Mouse (Mus musculus) kidney, postnatal 14 days (tissue): ENCODE results near the gene Plxdc1.

Source experiments
- DNase-seq: peaks from one replicate; pipeline ENCODE4 v3.0.0; 2022; ENCODE audit warnings: mixed read lengths

Gene Plxdc1

GRCm38 (mm10) chr11:98016177-98016576, 29.9 kb upstream of the Plxdc1 start:
- DNase-seq = no peak

DNA sequence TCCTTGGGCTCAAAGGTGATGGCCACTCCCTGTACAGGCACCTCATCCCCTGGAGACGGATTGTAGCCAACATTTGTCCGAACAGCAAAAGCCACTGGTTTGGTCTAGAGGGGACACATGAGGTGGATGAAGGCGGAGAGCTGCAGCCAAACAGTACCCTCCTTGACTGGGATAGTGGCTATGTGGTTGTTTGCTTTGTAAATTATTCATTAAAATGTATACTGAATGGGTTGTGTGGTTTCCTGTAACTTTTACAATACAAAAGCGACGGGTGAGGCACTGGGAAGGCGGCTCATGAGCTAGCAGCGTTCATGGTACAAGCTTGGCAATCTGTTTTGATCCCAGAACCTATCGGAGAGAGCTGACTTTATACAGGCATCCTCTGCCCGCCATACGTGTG, 26.6 kb upstream of the Plxdc1 start:
- no peak for DNase-seq

DNA sequence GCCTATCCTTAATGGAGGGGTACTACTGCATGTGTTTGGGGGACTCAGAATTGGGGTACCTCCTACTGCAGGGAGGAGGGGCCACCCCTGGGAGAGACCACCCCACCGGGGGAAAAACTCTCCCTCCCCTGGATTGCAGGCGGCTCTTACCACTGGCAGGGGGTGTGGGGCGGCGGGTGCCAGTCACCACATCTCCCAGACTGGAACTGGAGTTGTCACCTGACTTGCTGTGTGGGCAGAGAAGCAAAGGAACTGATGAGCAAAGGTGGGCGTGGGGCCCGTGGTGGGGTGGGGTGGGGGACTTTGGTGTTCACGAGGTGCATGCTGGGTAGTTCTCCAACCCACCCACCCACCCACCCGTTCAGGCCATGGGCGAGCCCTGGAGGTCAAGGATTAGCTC, 25.5 kb upstream of the Plxdc1 start:
- no peak for DNase-seq

- no peak for DNase-seq
These were observed 21.8 kb upstream of the Plxdc1 start for GRCm38 (mm10) chr11:98008087-98008486.

DNA sequence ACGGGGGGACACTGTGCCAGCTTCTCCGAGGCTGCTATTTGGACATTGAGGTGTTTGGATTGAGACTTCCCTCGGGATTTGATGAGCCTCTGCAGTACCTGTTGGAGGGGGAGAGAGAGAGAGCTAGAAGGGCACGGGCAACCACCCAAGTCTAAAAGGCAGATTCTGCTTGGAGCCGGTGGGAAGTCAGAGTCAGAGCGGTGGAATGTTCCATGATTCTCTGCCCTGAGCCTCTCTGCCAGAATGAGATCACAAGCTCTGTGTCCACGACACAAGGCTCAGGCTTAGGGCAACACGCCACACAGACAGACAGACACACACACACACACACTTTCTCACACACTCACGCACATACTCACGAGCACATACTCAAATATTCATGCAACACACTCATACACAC, 19.4 kb upstream of the Plxdc1 start:
- no peak for DNase-seq

GRCm38 (mm10) chr11:98005076-98005475, 18.8 kb upstream of the Plxdc1 start:
- no peak for DNase-seq

DNA sequence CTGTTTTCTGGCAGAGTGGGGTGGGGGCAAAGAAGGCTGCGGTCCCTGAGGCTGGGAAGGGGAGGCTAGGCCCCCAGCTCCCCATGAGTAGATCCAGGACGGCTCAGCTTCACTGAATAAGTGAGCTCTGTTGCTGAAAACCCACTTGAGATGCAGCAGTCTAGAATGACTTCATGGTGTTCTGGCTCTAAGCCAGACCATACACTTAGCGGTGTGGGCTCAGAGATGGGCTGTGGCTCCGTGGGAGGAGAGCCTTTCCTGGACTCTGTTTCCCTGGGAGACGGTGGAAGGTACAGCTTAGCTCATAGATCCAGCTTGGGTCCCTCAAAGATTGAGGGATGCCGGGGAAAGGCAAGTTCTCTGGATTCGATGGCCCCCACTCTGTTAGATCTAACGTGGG, 17.9 kb upstream of the Plxdc1 start:
- no peak for DNase-seq

- no peak for DNase-seq
These were observed 17.0 kb upstream of the Plxdc1 start for GRCm38 (mm10) chr11:98003171-98003671.

- DNase-seq = peak; percentile 76
These were observed 16.4 kb upstream of the Plxdc1 start for GRCm38 (mm10) chr11:98002627-98003026.

GRCm38 (mm10) chr11:98001986-98002385, 15.7 kb upstream of the Plxdc1 start:
- DNase-seq = no peak

- no peak for DNase-seq
These were observed 15.1 kb upstream of the Plxdc1 start for GRCm38 (mm10) chr11:98001351-98001824.

DNA sequence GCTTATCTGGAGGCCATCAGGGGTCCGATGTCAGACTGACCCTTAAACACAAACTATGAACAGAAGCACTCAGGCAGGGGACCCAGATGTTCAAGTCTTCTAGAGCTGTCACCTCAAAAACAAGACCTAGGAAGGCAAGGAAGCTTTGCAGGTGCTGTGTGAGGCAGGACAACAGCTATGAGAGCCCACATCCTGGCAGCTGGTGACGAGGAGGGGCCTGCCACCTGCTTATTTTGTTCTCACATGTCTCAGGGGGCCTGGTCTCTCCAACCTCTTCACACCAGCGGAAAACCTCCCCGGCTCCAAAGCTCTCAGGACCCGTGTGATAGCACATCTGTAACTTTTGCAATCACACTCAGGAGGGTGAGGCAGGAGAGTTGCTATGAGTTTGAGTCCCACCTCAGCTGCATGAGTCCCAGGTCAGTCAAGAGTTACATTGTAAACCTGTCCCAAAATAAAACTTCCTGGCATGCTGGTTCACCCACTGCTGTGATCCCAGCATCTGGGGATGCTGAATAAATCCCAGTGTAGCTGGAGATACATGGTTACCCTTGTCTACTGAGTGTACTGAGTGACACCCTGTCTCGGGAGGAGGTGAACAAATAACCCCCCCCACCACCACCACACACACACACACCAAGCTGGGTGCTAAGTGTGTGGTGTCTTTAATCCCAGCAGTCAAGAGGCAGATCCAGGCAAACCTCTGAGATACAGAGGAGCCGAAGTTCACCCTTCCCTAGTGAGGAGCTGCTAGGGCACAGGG, 14.3 kb upstream of the Plxdc1 start:
- DNase-seq = no peak

GRCm38 (mm10) chr11:97999748-98000147, 13.5 kb upstream of the Plxdc1 start:
- DNase-seq = no peak

GRCm38 (mm10) chr11:97998898-97999608, 12.8 kb upstream of the Plxdc1 start:
- no peak for DNase-seq

GRCm38 (mm10) chr11:97998074-97998793, 12.0 kb upstream of the Plxdc1 start:
- no peak for DNase-seq

DNA sequence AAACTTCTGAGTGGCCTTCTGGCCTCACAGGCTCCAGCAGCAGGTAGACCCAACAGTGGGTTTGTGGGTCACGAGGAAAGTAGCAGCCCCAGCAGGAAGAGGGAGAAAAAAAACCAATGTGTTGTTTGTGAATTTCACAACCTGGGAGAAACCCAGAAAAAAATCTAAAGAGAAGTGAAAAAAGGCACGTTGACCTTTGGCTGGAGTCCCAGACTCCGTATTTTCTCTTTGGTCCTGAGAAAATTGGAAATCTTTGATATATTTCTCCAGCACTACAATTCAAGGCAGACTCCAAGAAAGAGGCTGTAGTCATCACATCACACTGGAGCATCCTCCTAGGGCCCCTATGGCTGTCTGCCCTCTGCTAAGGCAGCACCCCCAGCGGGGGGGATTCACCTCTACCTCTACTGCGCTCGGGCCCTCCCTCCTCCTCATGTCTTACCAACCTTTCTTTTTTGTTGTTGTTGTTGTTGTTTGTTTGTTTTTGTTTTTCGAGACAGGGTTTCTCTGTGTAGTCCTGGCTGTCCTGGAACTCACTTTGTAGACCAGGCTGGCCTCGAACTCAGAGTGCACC, 11.2 kb upstream of the Plxdc1 start:
- no peak for DNase-seq

DNA sequence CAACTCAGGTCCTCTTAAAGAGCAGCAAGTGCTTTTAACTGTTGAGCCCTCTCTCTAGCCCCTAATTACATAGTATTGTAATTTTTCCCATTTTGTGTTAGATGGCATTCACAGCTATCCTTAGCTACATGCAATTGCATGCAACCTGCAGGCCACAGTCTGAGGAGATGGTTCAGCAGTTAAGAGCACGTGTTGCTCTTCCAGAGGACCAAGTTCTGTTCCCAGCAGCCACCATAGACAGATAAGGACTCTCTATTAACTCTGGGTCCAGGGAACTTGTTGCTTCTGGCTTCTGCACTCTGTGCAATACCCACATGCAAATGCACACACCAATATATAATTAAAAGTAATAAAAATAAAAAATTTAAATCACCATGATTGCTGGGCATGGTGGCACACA, 10.4 kb upstream of the Plxdc1 start:
- no peak for DNase-seq

DNA sequence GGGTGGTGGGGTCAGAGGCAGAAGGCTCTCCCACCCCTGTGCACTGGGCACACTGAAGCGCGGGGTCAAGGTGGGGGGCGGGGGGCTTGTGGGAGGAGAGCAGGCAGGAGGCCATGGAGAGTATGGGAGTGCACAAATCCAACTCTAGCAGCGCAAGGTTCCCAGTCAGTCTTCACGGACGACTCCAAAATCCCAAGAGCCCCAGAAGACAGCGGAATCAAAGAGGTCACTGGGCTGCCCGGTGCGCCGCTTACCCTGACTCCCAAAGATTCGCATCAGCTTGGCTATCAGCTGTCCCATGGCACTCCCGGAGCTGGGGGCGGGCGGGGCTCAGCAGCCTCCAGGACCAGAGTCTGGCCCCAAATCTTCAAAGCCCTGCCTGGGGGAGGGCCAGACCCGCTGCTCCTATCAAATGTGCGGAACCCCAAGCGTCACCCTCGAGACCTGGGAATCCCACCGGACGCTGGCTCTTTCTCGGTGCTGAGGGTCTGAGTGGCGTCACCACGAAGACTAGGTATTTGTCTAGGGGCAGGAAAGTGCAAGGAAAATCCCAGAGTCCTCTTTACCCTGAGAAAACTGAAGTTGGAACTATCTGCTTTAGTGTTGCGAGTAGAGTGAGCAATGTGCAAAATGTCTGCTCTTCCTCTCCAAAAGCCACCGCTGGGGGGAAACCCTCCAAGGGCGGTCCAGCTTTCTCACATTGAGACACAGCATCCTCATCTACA, 9.5 kb upstream of the Plxdc1 start, which contains the start of gene Arl5c:
Arl5c (minus strand) TSS at position 618 of the 725 bp plus-strand sequence.
- peak; percentile 56 for DNase-seq

- DNase-seq = peak; percentile 83
These were observed 8.4 kb upstream of the Plxdc1 start for GRCm38 (mm10) chr11:97994539-97995100.

DNA sequence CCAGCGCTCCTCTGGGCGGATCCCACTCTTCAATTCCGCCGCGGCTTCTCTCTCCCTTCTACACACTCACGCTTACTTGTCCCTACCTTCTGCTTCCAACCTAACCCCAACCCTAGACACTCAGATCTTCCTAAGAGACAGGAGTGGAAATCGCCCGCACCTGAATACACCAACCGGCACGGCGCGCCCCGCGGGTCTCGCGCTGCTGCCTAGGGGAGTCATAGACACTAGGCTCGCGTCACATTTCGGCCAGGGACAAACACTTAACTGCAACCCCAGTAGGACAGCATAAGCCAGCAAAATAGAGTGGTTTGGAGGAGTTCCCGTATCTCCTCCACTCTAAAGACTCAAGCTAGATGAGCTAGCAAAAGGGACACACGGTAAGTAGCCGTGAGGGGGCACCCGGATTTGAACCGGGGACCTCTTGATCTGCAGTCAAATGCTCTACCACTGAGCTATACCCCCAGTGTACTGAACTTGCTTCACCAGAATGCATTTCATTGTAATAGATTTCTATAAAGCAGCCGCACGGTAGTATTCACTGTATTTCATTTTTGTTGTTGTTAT, 2.4 kb upstream of the Plxdc1 start:
- DNase-seq = peak; percentile 92
